Comparison of ENCODE assay signal across 8 mouse cellular contexts in genomic region chr8:79584966-79585365, GRCm38 (mm10). TPM values are rescaled to one million over a fixed set of nuclear protein-coding genes. Genes with fewer than 3 reads are reported as not detected.
DNase-seq lines count a peak whose midpoint lies in the region; ATAC-seq and TF ChIP-seq lines count a peak whose summit lies in the region.

No protein-coding gene starts in this region.

- TF ChIP-seq EP300 in liver, embryonic 14.5 days (IDR thresholded peaks at IDR 0.05; ENCODE audit: low read depth), result no peak

- H3K36me3 ChIP-seq in kidney, embryonic 14.5 days (ENCODE audit: control insufficient read depth, insufficient read depth, low read length), result no peaks in the 10 kb centered on the region
- no peaks in the 10 kb centered on the region for H3K36me3 ChIP-seq in liver, embryonic 14.5 days (replicated peaks; ENCODE audit: control insufficient read depth, insufficient read depth, low read depth)

- peak; percentile 40 for DNase-seq in CD4-positive, CD25-positive, alpha-beta regulatory T cell, adult 2 months (ENCODE audit: low read depth, low spot score)
- DNase-seq in R1 (ENCODE audit: low read depth, low spot score), result peak; percentile 75
- peak; percentile 38 to 48 for DNase-seq in cerebellum, postnatal 36 days
- peak; percentile 31 to 66 for DNase-seq in gastrocnemius, postnatal 4 days (ENCODE audit: low spot score in 2 of 2)
- peak in 2 of 3 experiments; percentile 11 to 17 for DNase-seq in liver, embryonic 14.5 days (ENCODE audit: low read depth in 3 of 3, low spot score in 3 of 3)
- DNase-seq in right cerebral cortex, adult 18-20 months, result peak; percentile 51

- ATAC-seq in CD4-positive, CD25-positive, alpha-beta regulatory T cell, adult 4 months, result no peak
- peak; percentile 72; the same call in 1 of the 2 replicates for ATAC-seq in kidney, embryonic 14.5 days (ENCODE audit: low FRiP score, low TSS enrichment)
- no peak for ATAC-seq in liver, embryonic 14.5 days (ENCODE audit: insufficient read depth)

- H3K9me3 ChIP-seq in kidney, embryonic 14.5 days (ENCODE audit: control insufficient read depth, low read length), result no peaks in the 10 kb centered on the region
- no peaks in the 10 kb centered on the region for H3K9me3 ChIP-seq in liver, embryonic 14.5 days (ENCODE audit: control insufficient read depth, low read length)

- no peaks in the 10 kb centered on the region for H3K27me3 ChIP-seq in kidney, embryonic 14.5 days (ENCODE audit: control insufficient read depth, insufficient read depth, low read length)
- no peaks in the 10 kb centered on the region for H3K27me3 ChIP-seq in liver, embryonic 14.5 days (ENCODE audit: control insufficient read depth, insufficient read depth, low read length)

- TF ChIP-seq CTCF in liver, embryonic 14.5 days (IDR thresholded peaks at IDR 0.05; ENCODE audit: low read depth), result peak; percentile 49

- H3K9ac ChIP-seq in kidney, embryonic 14.5 days (ENCODE audit: low read depth, low read length), result no peak overlapping the region
- H3K9ac ChIP-seq in liver, embryonic 14.5 days (replicated peaks), result no peak overlapping the region

- H3K4me1 ChIP-seq in kidney, embryonic 14.5 days (ENCODE audit: control insufficient read depth, insufficient read depth, low read length), result no peaks in the 10 kb centered on the region
- H3K4me1 ChIP-seq in liver, embryonic 14.5 days (replicated peaks; ENCODE audit: control insufficient read depth in 2 of 2, insufficient read depth in 2 of 2, low read length in 1 of 2), result no peaks in the 10 kb centered on the region

- no peak overlapping the region for H3K4me3 ChIP-seq in kidney, embryonic 14.5 days (ENCODE audit: low read length)
- H3K4me3 ChIP-seq in liver, embryonic 14.5 days (ENCODE audit: insufficient read depth in 1 of 2, low read depth in 2 of 2, low read length in 2 of 2), result no peak overlapping the region

- WGBS in kidney, embryonic 14.5 days, result 32% methylated on average over 3 of the region's 3 CpGs
- WGBS in liver, embryonic 14.5 days (ENCODE audit: insufficient replicate concordance), result 28% methylated on average over 3 of the region's 3 CpGs

- no peak overlapping the region for H3K4me2 ChIP-seq in kidney, embryonic 14.5 days (replicated peaks; ENCODE audit: low read depth, low read length)
- no peak overlapping the region for H3K4me2 ChIP-seq in liver, embryonic 14.5 days (ENCODE audit: low read depth)

- H3K27ac ChIP-seq in kidney, embryonic 14.5 days (ENCODE audit: low read depth, low read length), result no peak overlapping the region
- no peak overlapping the region for H3K27ac ChIP-seq in liver, embryonic 14.5 days

RNA-seq across cellular contexts. Expression of gene Otud4, which starts 54.5 kb away (rescaled TPM):
- 10 to 100 TPM; 13.0 to 19.5 TPM for polyA plus RNA-seq in CD4-positive, CD25-positive, alpha-beta regulatory T cell, adult 4 months (2017; shearing (Covaris generic))
- total RNA-seq in gastrocnemius, postnatal 4 days (2021), result 10 to 100 TPM; 54.7 to 65.1 TPM
- polyA plus RNA-seq in kidney, embryonic 14.5 days (2014; fragmentation: Nextera tagmentation; extraction: Ambion mirVana), result 17.6 and 30.9 TPM in 2 replicates
- 8.7 and 10.3 TPM in 2 replicates for polyA plus RNA-seq in liver, embryonic 14.5 days (2012; rRNA removed)
- 8.6 and 10.9 TPM in 2 replicates for polyA plus RNA-seq in liver, embryonic 14.5 days (2014; fragmentation: Nextera tagmentation; extraction: Ambion mirVana)

Comparison
In these comparisons a context has a peak if more than half of its experiments do, and no peak if none do; other contexts are left out.
1. DNase-seq: peak in every context shown above with its lines; median percentile 75 in R1; 51 in right cerebral cortex, adult 18-20 months; 48 in gastrocnemius, postnatal 4 days; 43 in cerebellum, postnatal 36 days; 40 in CD4-positive, CD25-positive, alpha-beta regulatory T cell, adult 2 months; 14 in liver, embryonic 14.5 days.